Mouse (Mus musculus) A20 (cell line): ENCODE measurements around the gene Tardbp.
A peak's percentile ranks its signal among the peaks of the same experiment; 100 is the strongest.

Experiments used
- DNase-seq: peaks from one replicate; pipeline ENCODE4 v3.0.0-alpha.2; 2011; ENCODE audit warnings: low read depth, low spot score

Tardbp gene

GRCm38 (mm10) chr4:148639455-148639854 lies 12.6 kb upstream of the Tardbp start:
- DNase-seq, result no peak

- DNase-seq, result peak; percentile 43
These were observed 11.5 kb upstream of the Tardbp start for GRCm38 (mm10) chr4:148638302-148638701.

- no peak for DNase-seq
These were observed 8.5 kb upstream of the Tardbp start for GRCm38 (mm10) chr4:148635309-148635708.

GRCm38 (mm10) chr4:148633395-148634061 lies 6.7 kb upstream of the Tardbp start:
- DNase-seq, result no peak

GRCm38 (mm10) chr4:148632013-148632692 lies 5.3 kb upstream of the Tardbp start:
- peak; percentile 50 for DNase-seq

GRCm38 (mm10) chr4:148627246-148627645 lies 427 bp upstream of the Tardbp start:
- DNase-seq, result peak; percentile 28

- DNase-seq, result peak; percentile 78
These were observed 830 bp downstream of the Tardbp start for GRCm38 (mm10) chr4:148625756-148626622.

GRCm38 (mm10) chr4:148625010-148625409 lies 1.8 kb downstream of the Tardbp start:
- DNase-seq, result no peak

GRCm38 (mm10) chr4:148623609-148624008 lies 3.2 kb downstream of the Tardbp start:
- DNase-seq, result no peak

- DNase-seq, result no peak
These were observed 4.3 kb downstream of the Tardbp start for GRCm38 (mm10) chr4:148622485-148622884.

- no peak for DNase-seq
These were observed 6.1 kb downstream of the Tardbp start for GRCm38 (mm10) chr4:148620718-148621117.

GRCm38 (mm10) chr4:148619805-148620204 lies 7.0 kb downstream of the Tardbp start:
- no peak for DNase-seq

GRCm38 (mm10) chr4:148613738-148614137 lies 13.1 kb downstream of the Tardbp start:
- DNase-seq, result no peak

- DNase-seq, result no peak
These were observed 14.3 kb downstream of the Tardbp start for GRCm38 (mm10) chr4:148612557-148612956.

GRCm38 (mm10) chr4:148610631-148611364 lies 16.0 kb downstream of the Tardbp start:
- DNase-seq, result peak; percentile 29

- DNase-seq, result no peak
These were observed 17.0 kb downstream of the Tardbp start for GRCm38 (mm10) chr4:148609805-148610204.

- DNase-seq, result peak; percentile 82
These were observed 19.1 kb downstream of the Tardbp start for GRCm38 (mm10) chr4:148607758-148608157.

GRCm38 (mm10) chr4:148604541-148605165 lies 22.2 kb downstream of the Tardbp start:
- DNase-seq, result peak; percentile 66

GRCm38 (mm10) chr4:148604141-148604540 lies 22.7 kb downstream of the Tardbp start:
- DNase-seq, result no peak

GRCm38 (mm10) chr4:148603376-148604139 lies 23.3 kb downstream of the Tardbp start:
- DNase-seq, result no peak
